Mouse (Mus musculus) forebrain, postnatal 0 days (tissue): ENCODE results near the gene Zfp64. TPM values are rescaled to one million over a fixed set of nuclear protein-coding genes. Genes with fewer than 3 reads are reported as not detected.
A peak's percentile ranks its signal among the peaks of the same experiment; 100 is the strongest.

Source experiments
- ATAC-seq: fragments of 200-750 bp; cut with Nextera tagmentation; 2 replicates; pipeline ENCODE4 v1.8.0; 2017; ENCODE audit warnings: mild to moderate bottlenecking, moderate library complexity
- DNase-seq: peaks from one replicate; pipeline ENCODE4 v3.0.0-alpha.2; 2015
- H3K27ac ChIP-seq: fragments of 300-500 bp; sonication (generic); 2 replicates; pipeline ENCODE4 v1.5.1; 2014; ENCODE audit warnings: low read depth, mild to moderate bottlenecking, antibody characterized with exemption, low read length, moderate library complexity, mixed read lengths
- H3K27me3 ChIP-seq: fragments of 300-500 bp; sonication (generic); 2 replicates; pipeline ENCODE4 v1.6.1; 2014; ENCODE audit warnings: mild to moderate bottlenecking, low read length, mixed read lengths; ENCODE audit not compliant: insufficient read depth
- H3K36me3 ChIP-seq: fragments of 300-500 bp; sonication (generic); 2 replicates; pipeline ENCODE4 v1.6.1; 2014; ENCODE audit warnings: mild to moderate bottlenecking, moderate library complexity; ENCODE audit not compliant: insufficient read depth
- H3K4me1 ChIP-seq: fragments of 300-500 bp; sonication (generic); 2 replicates; pipeline ENCODE4 v1.6.1; 2014; ENCODE audit warnings: antibody characterized with exemption; ENCODE audit not compliant: insufficient read depth
- H3K4me2 ChIP-seq: fragments of 300-500 bp; sonication (generic); 2 replicates; pipeline ENCODE4 v1.6.1; 2014; ENCODE audit warnings: low read depth, mild to moderate bottlenecking, moderate library complexity
- H3K4me3 ChIP-seq: fragments of 300-500 bp; sonication (generic); 2 replicates; pipeline ENCODE4 v1.5.1; 2014; ENCODE audit warnings: low read depth, low read length, mixed read lengths
- H3K9ac ChIP-seq: fragments of 300-500 bp; sonication (generic); 2 replicates; pipeline ENCODE4 v1.6.1; 2014; ENCODE audit warnings: mild to moderate bottlenecking
- H3K9me3 ChIP-seq: fragments of 300-500 bp; sonication (generic); 2 replicates; pipeline ENCODE4 v1.6.1; 2016; ENCODE audit warnings: low read length
- CTCF ChIP-seq: sonication (generic); IDR thresholded peaks from 2 replicates; pipeline ENCODE4 v1.5.1; 2016; ENCODE audit warnings: antibody characterized with exemption, control low read depth, low read depth
- WGBS: fragments of 180-500 bp; shearing (Covaris S2); extraction: QIAGEN DNeasy Blood & Tissue Kit; methylation state at CpG from one replicate; pipeline ENCODE4 v1.1.7; 2014; 5-methylcytosine and 5-hydroxymethylcytosine counted together
- polyA plus RNA-seq: library from polyadenylated mRNA; unstranded; fragments of >200 nt; fragmentation: Nextera tagmentation; extraction: Ambion mirVana; gene quantifications from 2 replicates; pipeline ENCODE4 v1.2.1, GENCODE M21; 2015
- total RNA-seq: library from RNA; depleted of rRNA; stranded (reverse); fragments of >200 nt; gene quantifications from 2 replicates; pipeline ENCODE4 v1.2.3, GENCODE M21; 2014

Gene Zfp64
- total and polyA plus RNA-seq, 2 experiments from 2014 or later, result 26.0 to 29.6 TPM

GRCm38 (mm10) chr2:168866942-168867341 lies 88.4 kb downstream of the Zfp64 start:
- DNase-seq, result no peak
- H3K9ac ChIP-seq, result no peak overlapping the region
- no peak overlapping the region for H3K4me2 ChIP-seq
- TF ChIP-seq CTCF, result no peak
- H3K27ac ChIP-seq, result no peak overlapping the region
- no peaks in the 10 kb centered on the region for H3K4me1 ChIP-seq
- ATAC-seq, result no peak
- H3K9me3 ChIP-seq, result no peaks in the 10 kb centered on the region
- no peaks in the 10 kb centered on the region for H3K36me3 ChIP-seq
- H3K27me3 ChIP-seq, result no peaks in the 10 kb centered on the region
- 85% methylated on average over 8 of the region's 8 CpGs for WGBS
- H3K4me3 ChIP-seq, result no peak overlapping the region

- Histone ChIP-seq H3K9me3 (no peaks in the 10 kb centered on the region), H3K36me3 (no peaks in the 10 kb centered on the region), H3K27ac (no peak overlapping the region), H3K27me3 (no peaks in the 10 kb centered on the region), H3K4me1 (no peaks in the 10 kb centered on the region), H3K9ac (no peak overlapping the region), H3K4me2 (no peak overlapping the region), H3K4me3 (no peak overlapping the region)
- no peak for TF ChIP-seq CTCF
- 78% methylated on average over 10 of the region's 10 CpGs for WGBS
- no peak for ATAC-seq
- DNase-seq, result no peak
Observed at GRCm38 (mm10) chr2:168866436-168866835, 89.0 kb downstream of the Zfp64 start.

GRCm38 (mm10) chr2:168864905-168865304 lies 90.5 kb downstream of the Zfp64 start:
- Histone ChIP-seq H3K36me3 (no peaks in the 10 kb centered on the region), H3K27ac (no peak overlapping the region), H3K9me3 (no peaks in the 10 kb centered on the region), H3K4me1 (no peaks in the 10 kb centered on the region), H3K4me2 (no peak overlapping the region), H3K4me3 (no peak overlapping the region), H3K27me3 (no peaks in the 10 kb centered on the region), H3K9ac (no peak overlapping the region)
- TF ChIP-seq CTCF, result no peak
- ATAC-seq (no peak), DNase-seq (no peak)
- 86% methylated on average over 5 of the region's 5 CpGs for WGBS

- no peak for TF ChIP-seq CTCF
- 54% methylated on average over 4 of the region's 4 CpGs for WGBS
Observed at GRCm38 (mm10) chr2:168862694-168863093, 92.7 kb downstream of the Zfp64 start.

GRCm38 (mm10) chr2:168860922-168861740 lies 94.3 kb downstream of the Zfp64 start:
- Histone ChIP-seq H3K36me3 (no peaks in the 10 kb centered on the region), H3K9ac (no peak overlapping the region), H3K4me2 (no peak overlapping the region), H3K27me3 (no peaks in the 10 kb centered on the region), H3K27ac (no peak overlapping the region), H3K4me1 (no peaks in the 10 kb centered on the region), H3K4me3 (no peak overlapping the region), H3K9me3 (no peaks in the 10 kb centered on the region)
- TF ChIP-seq CTCF, result no peak
- DNase-seq (no peak), ATAC-seq (no peak)
- WGBS, result 41% methylated on average over 24 of the region's 24 CpGs

More at GRCm38 (mm10) chr2:168862694-168863093, 92.7 kb downstream of the Zfp64 start:
- H3K9me3 ChIP-seq, result no peaks in the 10 kb centered on the region
- no peaks in the 10 kb centered on the region for H3K4me1 ChIP-seq
- H3K27me3 ChIP-seq, result no peaks in the 10 kb centered on the region
- H3K36me3 ChIP-seq, result no peaks in the 10 kb centered on the region
- no peak overlapping the region for H3K9ac ChIP-seq
- ATAC-seq (no peak), DNase-seq (no peak)
- no peak overlapping the region for H3K4me3 ChIP-seq
- H3K27ac ChIP-seq, result no peak overlapping the region
- no peak overlapping the region for H3K4me2 ChIP-seq

GRCm38 (mm10) chr2:168860032-168860691 lies 95.2 kb downstream of the Zfp64 start:
- H3K4me1 ChIP-seq, result no peaks in the 10 kb centered on the region
- no peaks in the 10 kb centered on the region for H3K9me3 ChIP-seq
- ATAC-seq (no peak), DNase-seq (no peak)
- no peak overlapping the region for H3K4me2 ChIP-seq
- no peak overlapping the region for H3K9ac ChIP-seq
- H3K27ac ChIP-seq, result no peak overlapping the region
- 15% methylated on average over 16 of the region's 16 CpGs for WGBS
- no peak for TF ChIP-seq CTCF
- no peak overlapping the region for H3K4me3 ChIP-seq
- no peaks in the 10 kb centered on the region for H3K27me3 ChIP-seq
- no peaks in the 10 kb centered on the region for H3K36me3 ChIP-seq

- Histone ChIP-seq H3K4me1 (no peaks in the 10 kb centered on the region), H3K9ac (no peak overlapping the region), H3K9me3 (no peaks in the 10 kb centered on the region), H3K27ac (no peak overlapping the region), H3K27me3 (no peaks in the 10 kb centered on the region), H3K4me2 (no peak overlapping the region), H3K4me3 (no peak overlapping the region), H3K36me3 (no peaks in the 10 kb centered on the region)
- peak; percentile 47 for DNase-seq
- no peak for TF ChIP-seq CTCF
- 53% methylated on average over 7 of the region's 7 CpGs for WGBS
- ATAC-seq, result peak; percentile 47
Observed at GRCm38 (mm10) chr2:168856638-168857037, 98.7 kb downstream of the Zfp64 start.
